Mouse (Mus musculus): ENCODE data around the gene Nhsl2. TPM values are rescaled to one million over a fixed set of nuclear protein-coding genes. Genes with fewer than 3 reads are reported as not detected.

Gene Nhsl2
- polyA plus RNA-seq, 1 experiment from 2014 or later: 7.0 TPM

GRCm38 (mm10) chrX:102003632-102004315 is 154.6 kb downstream of the Nhsl2 start:
- Histone ChIP-seq H3K4me1 (peaks cover 11% of the 10 kb centered on the region; the same call in 1 of the 2 replicates), H3K27ac (peak overlapping the region; percentile 23; the same call in 1 of the 2 replicates), H3K4me3 (peak overlapping the region; percentile 35), H3K4me2 (peak overlapping the region; percentile 64), H3K9ac (peak overlapping the region; percentile 41; the same call in 1 of the 2 replicates), H3K9me3 (no peaks in the 10 kb centered on the region), H3K36me3 (replicated peaks) (no peaks in the 10 kb centered on the region), H3K27me3 (replicated peaks) (peaks cover 46% of the 10 kb centered on the region)
- ATAC-seq (replicated peaks): peak; percentile 90
- WGBS: 26% methylated on average over 20 of the region's 20 CpGs

DNA sequence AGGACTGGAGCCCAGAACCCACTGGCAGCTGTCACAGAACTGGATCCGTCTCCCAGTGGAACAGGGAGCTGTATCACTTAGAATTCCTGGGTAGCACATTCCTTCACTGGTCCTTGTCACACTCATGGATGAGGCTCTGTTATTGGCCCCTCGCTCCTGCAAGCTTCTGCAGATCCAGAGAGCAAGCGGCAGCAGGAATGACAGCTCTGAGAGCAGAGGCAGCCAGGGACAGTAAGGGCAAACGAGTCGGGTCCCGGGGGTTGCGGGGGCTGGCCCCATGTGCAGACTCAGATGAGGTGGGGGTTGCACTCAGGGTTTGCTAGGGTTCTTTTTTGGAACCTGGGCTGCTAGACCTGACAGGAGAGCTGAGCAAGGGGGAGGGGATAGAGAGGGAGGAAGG is 155.2 kb downstream of the Nhsl2 start:
- Histone ChIP-seq H3K36me3 (replicated peaks) (no peaks in the 10 kb centered on the region), H3K4me1 (peaks cover 11% of the 10 kb centered on the region; the same call in 1 of the 2 replicates), H3K9ac (peak overlapping the region; percentile 41; the same call in 1 of the 2 replicates), H3K9me3 (no peaks in the 10 kb centered on the region), H3K27me3 (replicated peaks) (peaks cover 47% of the 10 kb centered on the region), H3K4me3 (peak overlapping the region; percentile 35), H3K4me2 (peak overlapping the region; percentile 64), H3K27ac (no peak overlapping the region)
- peak; percentile 48 for ATAC-seq (replicated peaks)
- 15% methylated on average over 7 of the region's 7 CpGs for WGBS

DNA sequence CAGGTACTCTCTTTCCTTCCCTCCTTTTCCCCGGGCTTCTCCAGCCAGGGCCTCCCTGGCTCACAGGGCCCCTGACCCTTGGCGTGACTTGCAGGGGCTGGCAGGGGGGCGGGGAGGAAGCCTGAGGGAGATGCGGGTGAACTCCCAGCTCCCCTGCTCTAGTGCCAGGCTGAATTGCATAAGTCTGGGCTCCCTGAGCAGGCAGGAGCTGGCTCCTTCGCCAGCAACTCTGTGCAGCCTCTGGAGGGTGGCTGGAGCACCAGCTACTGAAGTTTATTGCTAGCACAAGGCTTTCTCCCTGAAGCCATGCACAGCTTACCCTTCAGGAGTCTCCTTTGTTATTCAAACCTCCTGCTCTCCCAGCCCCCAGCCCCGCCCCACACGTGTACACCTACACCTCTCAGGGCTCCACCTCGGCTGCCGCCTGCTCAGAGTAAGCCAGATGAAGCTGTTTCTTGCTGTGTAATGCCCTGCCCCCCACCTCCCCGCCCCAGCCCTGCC is 156.0 kb downstream of the Nhsl2 start:
- H3K36me3 ChIP-seq (replicated peaks): no peaks in the 10 kb centered on the region
- WGBS: 22% methylated on average over 9 of the region's 10 CpGs
- peak overlapping the region; percentile 35 for H3K4me3 ChIP-seq
- peak overlapping the region; percentile 64 for H3K4me2 ChIP-seq
- ATAC-seq (replicated peaks): peak; percentile 32
- H3K9ac ChIP-seq: no peak overlapping the region; the same call in 1 of the 2 replicates
- no peaks in the 10 kb centered on the region for H3K9me3 ChIP-seq
- peaks cover 47% of the 10 kb centered on the region for H3K27me3 ChIP-seq (replicated peaks)
- peaks cover 11% of the 10 kb centered on the region; the same call in 1 of the 2 replicates for H3K4me1 ChIP-seq
- H3K27ac ChIP-seq: no peak overlapping the region

DNA sequence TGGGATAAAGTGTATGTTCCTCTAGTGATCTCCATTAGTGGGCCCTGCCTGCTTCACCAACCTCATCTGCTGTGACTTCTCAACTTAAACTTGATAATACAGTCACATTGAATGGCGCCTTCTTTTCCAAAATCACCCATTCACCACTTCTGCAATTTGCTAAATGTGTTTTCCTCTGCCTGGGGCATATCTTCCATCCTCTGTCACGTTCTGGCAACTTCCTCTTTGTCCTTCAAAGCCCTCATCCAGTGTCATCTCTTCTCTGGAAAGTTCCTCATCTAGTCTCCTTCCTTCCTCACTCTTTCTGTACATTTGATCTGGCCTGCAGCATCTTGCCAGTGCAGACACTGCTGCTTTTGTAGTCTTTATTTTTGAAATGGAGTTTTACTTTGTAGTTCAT is 158.8 kb downstream of the Nhsl2 start:
- Histone ChIP-seq H3K4me3 (no peak overlapping the region), H3K9me3 (no peaks in the 10 kb centered on the region), H3K27me3 (replicated peaks) (peaks cover 35% of the 10 kb centered on the region), H3K27ac (no peak overlapping the region), H3K4me1 (peaks cover 11% of the 10 kb centered on the region; the same call in 1 of the 2 replicates), H3K36me3 (replicated peaks) (no peaks in the 10 kb centered on the region), H3K9ac (no peak overlapping the region), H3K4me2 (no peak overlapping the region)
- no peak for ATAC-seq (replicated peaks)
- 62% methylated on average over 2 of the region's 2 CpGs for WGBS

DNA sequence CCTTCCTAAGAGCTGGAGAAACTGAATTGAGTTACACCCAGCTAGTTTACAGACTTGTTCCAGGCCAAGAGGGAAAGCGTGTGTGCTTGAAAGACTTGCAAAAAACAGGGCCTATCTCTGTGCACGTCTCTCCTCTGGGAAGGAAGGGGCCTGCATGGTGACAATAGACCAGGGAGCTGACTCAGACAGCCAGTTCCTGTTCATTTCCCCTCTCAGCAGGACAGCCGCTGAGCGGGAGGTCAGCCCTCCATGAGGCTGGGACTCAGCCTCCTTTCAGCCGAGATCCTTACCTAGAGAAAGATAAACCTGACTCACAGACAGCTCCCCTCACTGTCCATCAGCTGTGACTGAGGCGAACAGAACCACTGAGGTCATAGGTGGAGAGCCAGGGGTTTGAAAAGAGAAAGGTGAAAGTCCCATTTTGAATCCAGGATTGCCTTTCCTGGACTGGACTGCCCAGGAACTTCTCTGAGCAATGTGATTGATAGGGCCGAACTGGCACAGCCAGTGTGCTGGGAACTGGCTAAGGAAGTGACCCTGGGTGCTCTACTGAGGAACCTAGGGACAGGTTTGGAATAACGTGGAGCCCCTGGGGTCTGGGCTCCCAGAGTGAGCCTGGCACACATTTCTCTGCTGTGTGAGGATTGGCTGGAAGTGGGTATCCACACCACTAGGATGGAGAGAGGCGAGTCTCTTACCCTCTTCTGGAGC is 168.2 kb downstream of the Nhsl2 start:
- Histone ChIP-seq H3K9me3 (no peaks in the 10 kb centered on the region), H3K27ac (no peak overlapping the region), H3K36me3 (replicated peaks) (no peaks in the 10 kb centered on the region), H3K4me1 (no peaks in the 10 kb centered on the region), H3K4me3 (no peak overlapping the region), H3K9ac (no peak overlapping the region), H3K4me2 (no peak overlapping the region), H3K27me3 (replicated peaks) (peaks cover 14% of the 10 kb centered on the region; the same call in 1 of the 2 replicates)
- ATAC-seq (replicated peaks): no peak
- WGBS: 44% methylated on average over 9 of the region's 9 CpGs

DNA sequence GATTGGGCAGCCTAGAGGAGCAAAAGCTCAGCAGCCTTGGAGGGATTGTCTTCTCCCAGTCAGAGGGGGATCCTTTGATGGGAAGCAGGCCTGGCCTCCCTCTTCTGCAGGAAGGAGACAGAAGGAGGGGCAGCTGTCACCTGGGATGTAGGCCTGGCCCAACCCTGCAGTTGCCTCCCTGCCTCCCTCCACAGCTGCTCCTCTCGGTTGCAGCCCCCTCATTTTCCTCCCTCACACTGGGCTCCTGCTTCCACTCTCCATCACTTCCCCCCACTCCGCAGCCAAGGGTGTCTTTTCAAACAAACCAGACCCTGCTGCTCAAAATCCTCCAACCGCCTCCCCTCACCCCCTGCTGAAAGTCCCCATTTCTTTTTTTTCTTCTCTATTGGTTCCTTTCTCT is 169.7 kb downstream of the Nhsl2 start:
- peaks cover 11% of the 10 kb centered on the region; the same call in 1 of the 2 replicates for H3K27me3 ChIP-seq (replicated peaks)

DNA sequence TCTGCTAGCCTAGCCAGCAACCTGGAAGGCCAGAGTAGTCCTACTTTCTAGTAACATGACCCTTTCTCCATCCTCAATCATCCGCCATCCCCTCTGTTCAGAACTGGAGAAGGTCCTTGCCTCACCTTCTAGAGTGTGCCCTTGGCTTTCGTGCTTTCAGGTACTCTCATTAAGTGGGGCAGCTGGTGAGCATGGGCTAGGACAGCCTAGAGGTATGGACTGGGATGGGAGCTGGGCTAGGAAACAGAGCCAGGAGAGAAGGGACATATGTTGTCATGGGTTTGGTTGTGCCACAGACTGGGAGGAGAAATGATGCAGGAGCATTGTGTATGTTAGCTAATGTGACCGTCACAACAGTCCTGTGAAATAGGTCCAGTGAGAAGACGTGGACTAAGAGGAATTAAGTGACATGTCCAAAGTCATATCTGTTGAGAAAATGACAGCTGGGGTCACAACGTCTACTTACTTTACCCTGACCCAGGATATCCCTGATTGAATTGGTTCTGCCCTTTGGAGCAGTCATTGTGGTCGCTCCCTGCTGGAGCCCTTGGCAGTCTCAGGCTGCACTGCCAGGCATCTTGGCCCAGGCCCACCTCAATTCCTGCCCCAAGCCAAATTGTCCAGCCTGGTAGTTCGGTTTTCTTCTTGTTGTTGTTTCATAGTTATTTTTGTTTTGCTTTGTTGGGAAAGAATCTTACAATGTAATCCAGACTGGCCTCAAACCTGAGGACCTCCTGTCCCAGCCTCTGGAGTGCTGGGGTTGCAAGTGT is 170.5 kb downstream of the Nhsl2 start:
- ATAC-seq (replicated peaks): no peak
- 72% methylated on average over 7 of the region's 7 CpGs for WGBS
- no peak overlapping the region for H3K4me3 ChIP-seq
- no peaks in the 10 kb centered on the region for H3K9me3 ChIP-seq
- H3K4me2 ChIP-seq: no peak overlapping the region
- H3K4me1 ChIP-seq: no peaks in the 10 kb centered on the region
- no peaks in the 10 kb centered on the region for H3K36me3 ChIP-seq (replicated peaks)
- H3K27ac ChIP-seq: no peak overlapping the region
- H3K9ac ChIP-seq: no peak overlapping the region
- H3K27me3 ChIP-seq (replicated peaks): peaks cover 8% of the 10 kb centered on the region; the same call in 1 of the 2 replicates

More for the DNA sequence above, 169.7 kb downstream of the Nhsl2 start:
- H3K4me1 ChIP-seq: no peaks in the 10 kb centered on the region
- H3K9ac ChIP-seq: no peak overlapping the region
- 52% methylated on average over 2 of the region's 3 CpGs for WGBS
- H3K9me3 ChIP-seq: no peaks in the 10 kb centered on the region
- ATAC-seq (replicated peaks): no peak
- H3K4me2 ChIP-seq: no peak overlapping the region
- no peak overlapping the region for H3K4me3 ChIP-seq
- H3K27ac ChIP-seq: no peak overlapping the region
- no peaks in the 10 kb centered on the region for H3K36me3 ChIP-seq (replicated peaks)

DNA sequence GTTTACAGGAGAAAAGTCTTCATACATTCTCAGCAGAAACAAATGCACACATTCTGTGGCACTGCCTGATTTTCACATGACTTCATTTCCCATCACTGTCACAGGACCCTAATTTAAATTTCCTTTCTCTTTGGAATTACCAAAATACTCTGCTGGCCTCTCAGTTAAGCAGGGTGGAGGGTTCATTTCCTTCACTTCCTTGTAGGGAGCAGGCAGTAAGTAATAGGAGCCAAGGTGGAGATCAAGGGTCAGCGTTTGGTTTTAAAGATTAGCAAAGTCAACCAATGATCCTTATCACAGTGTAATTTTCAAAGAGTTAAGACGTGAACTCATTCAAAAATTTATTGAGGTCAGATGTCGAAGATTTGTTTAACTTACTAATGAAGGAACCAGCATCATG is 175.8 kb downstream of the Nhsl2 start:
- no peak overlapping the region for H3K9ac ChIP-seq
- H3K4me2 ChIP-seq: no peak overlapping the region
- no peak for ATAC-seq (replicated peaks)
- H3K36me3 ChIP-seq (replicated peaks): no peaks in the 10 kb centered on the region
- H3K9me3 ChIP-seq: no peaks in the 10 kb centered on the region
- no peak overlapping the region for H3K4me3 ChIP-seq
- no peaks in the 10 kb centered on the region for H3K4me1 ChIP-seq
- WGBS: 81% methylated on average over 3 of the region's 3 CpGs
- 0 out of 2 replicates have a peak, but pooled peaks cover 3% of the 10 kb centered on the region for H3K27me3 ChIP-seq (replicated peaks)
- no peak overlapping the region for H3K27ac ChIP-seq

DNA sequence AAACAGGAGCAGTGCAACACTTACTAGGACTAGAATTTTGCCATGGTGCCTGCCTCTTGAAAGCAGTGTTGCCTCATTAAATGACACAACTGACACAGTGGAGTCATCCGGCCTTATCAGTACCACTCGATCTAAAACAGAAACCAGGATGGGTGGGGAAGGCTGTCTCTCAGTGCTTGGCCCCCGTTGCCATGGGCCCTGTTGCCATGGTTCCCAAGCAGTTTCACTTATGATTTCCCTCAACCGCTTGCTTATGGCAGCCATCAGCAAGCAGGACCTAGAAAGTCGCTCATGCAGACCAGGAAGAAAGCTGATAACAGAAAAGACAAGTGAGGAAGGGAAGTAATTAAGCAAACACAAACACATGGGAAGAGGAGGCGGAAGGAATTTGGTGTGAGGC is 182.7 kb downstream of the Nhsl2 start:
- no peak overlapping the region for H3K9ac ChIP-seq
- 52% methylated on average over 6 of the region's 6 CpGs for WGBS
- peak; percentile 58; the same call in 1 of the 2 replicates for ATAC-seq (replicated peaks)
- no peaks in the 10 kb centered on the region for H3K36me3 ChIP-seq (replicated peaks)
- H3K4me3 ChIP-seq: no peak overlapping the region
- H3K27me3 ChIP-seq (replicated peaks): peaks cover 6% of the 10 kb centered on the region; the same call in 1 of the 2 replicates
- H3K4me2 ChIP-seq: no peak overlapping the region
- H3K4me1 ChIP-seq: peaks cover 4% of the 10 kb centered on the region; the same call in 1 of the 2 replicates
- no peak overlapping the region for H3K27ac ChIP-seq
- no peaks in the 10 kb centered on the region for H3K9me3 ChIP-seq

DNA sequence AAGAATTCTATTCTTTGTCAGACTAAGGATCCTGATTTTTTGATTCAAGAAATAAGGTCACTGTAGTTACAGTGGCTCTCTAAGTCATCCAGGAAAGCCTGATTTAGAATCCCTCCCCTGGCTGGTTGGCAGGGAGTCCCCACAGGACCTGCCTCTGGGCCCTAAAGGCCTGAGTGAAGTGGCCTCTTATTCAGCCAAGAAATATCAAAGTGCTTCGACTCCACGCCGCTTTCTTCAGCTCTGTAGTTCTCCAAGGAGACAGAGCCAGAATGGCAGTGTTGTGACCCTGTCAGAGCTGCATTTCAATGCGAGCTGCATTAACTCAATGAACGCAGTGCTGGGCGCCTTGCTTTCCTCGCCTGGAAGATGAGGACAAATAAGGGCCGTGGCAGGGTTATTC is 183.2 kb downstream of the Nhsl2 start:
- Histone ChIP-seq H3K27me3 (replicated peaks) (peaks cover 6% of the 10 kb centered on the region; the same call in 1 of the 2 replicates), H3K4me2 (no peak overlapping the region), H3K9me3 (no peaks in the 10 kb centered on the region), H3K36me3 (replicated peaks) (no peaks in the 10 kb centered on the region), H3K27ac (no peak overlapping the region), H3K9ac (no peak overlapping the region), H3K4me3 (no peak overlapping the region), H3K4me1 (peaks cover 4% of the 10 kb centered on the region; the same call in 1 of the 2 replicates)
- WGBS: 44% methylated on average over 8 of the region's 8 CpGs
- no peak for ATAC-seq (replicated peaks)

GRCm38 (mm10) chrX:102033566-102033965 is 184.4 kb downstream of the Nhsl2 start:
- no peak for ATAC-seq (replicated peaks)

More at GRCm38 (mm10) chrX:102033566-102033965, 184.4 kb downstream of the Nhsl2 start:
- H3K27me3 ChIP-seq (replicated peaks): peaks cover 6% of the 10 kb centered on the region; the same call in 1 of the 2 replicates
- H3K4me3 ChIP-seq: no peak overlapping the region
- no peaks in the 10 kb centered on the region for H3K36me3 ChIP-seq (replicated peaks)
- no peak overlapping the region for H3K27ac ChIP-seq
- H3K9me3 ChIP-seq: no peaks in the 10 kb centered on the region
- H3K9ac ChIP-seq: no peak overlapping the region
- peaks cover 4% of the 10 kb centered on the region; the same call in 1 of the 2 replicates for H3K4me1 ChIP-seq
- no peak overlapping the region for H3K4me2 ChIP-seq
- WGBS: 88% methylated on average over 2 of the region's 2 CpGs
